11 mouse cellular contexts compared by ENCODE assay signal in the genomic region with DNA sequence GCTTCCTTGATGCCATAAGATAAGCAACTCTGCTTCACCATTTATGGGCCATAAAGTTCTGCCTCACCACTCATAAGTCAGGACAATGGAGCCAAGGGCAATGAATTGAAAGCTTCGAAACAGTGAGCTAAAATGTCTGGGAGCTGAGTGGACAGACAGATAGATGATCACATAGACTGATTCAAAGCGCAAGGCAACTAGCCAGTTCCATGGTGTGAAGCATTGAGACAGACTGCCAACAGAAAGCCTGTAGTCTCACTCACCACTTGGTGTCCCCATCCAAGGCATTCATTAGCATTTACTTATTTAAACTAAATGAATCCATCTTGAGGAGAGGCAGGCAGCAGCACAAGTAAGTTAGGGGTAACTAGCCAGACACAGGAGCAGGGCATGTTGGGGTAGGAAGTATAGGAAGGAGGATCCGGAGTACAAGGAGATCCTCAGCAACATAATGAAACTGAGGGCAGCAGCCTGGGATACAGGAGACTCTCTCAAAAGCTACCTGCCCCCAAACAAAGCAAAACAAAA. TPM values are rescaled to one million over a fixed set of nuclear protein-coding genes. Genes with fewer than 3 reads are reported as not detected.
A peak's percentile ranks its signal among the peaks of the same experiment; 100 is the strongest.
DNase-seq lines count a peak whose midpoint lies in the region; ATAC-seq and TF ChIP-seq lines count a peak whose summit lies in the region.
"Had no signal": no experiment of that assay in that cellular context is flagged by ENCODE, and none has a peak within 500 bp of the region (broad histone marks: within the 10 kb centered on the region; RNA-seq: fewer than 3 reads in every experiment).

No protein-coding gene starts in this region.

- H3K9ac ChIP-seq in limb, embryonic 12.5 days (replicated peaks) = no peak overlapping the region
- H3K9ac ChIP-seq: embryonic facial prominence, embryonic 12.5 days had no signal

- no peak overlapping the region for H3K4me3 ChIP-seq in left cerebral cortex, adult 2 months
- H3K4me3 ChIP-seq in limb, embryonic 12.5 days (replicated peaks) = no peak overlapping the region
- H3K4me3 ChIP-seq: embryonic facial prominence, embryonic 12.5 days had no signal

- ATAC-seq in limb, embryonic 12.5 days (ENCODE audit: insufficient number of reproducible peaks, insufficient read depth, low FRiP score, low TSS enrichment, low read depth) = no peak

- TF ChIP-seq CTCF in left cerebral cortex, adult 2 months (IDR thresholded peaks at IDR 0.05) = no peak

- peak; percentile 2 to 30 for DNase-seq in heart, adult 18-20 months
- DNase-seq in heart, postnatal 25 days (ENCODE audit: low spot score) = no peak
- no peak for DNase-seq in left cerebral cortex, adult 2 months (ENCODE audit: extremely low spot score in 1 of 2, low spot score in 2 of 2)
- DNase-seq in left cerebral cortex, postnatal 36 days (ENCODE audit: low spot score in 2 of 2) = no peak
- DNase-seq in Muller cell, postnatal 12 days (ENCODE audit: inconsistent ontology term) = peak; percentile 20
- no peak for DNase-seq in left cerebral cortex, postnatal 10 days (ENCODE audit: extremely low spot score in 1 of 2, low spot score in 2 of 2)
- DNase-seq in layer of hippocampus, adult 8-10 months (ENCODE audit: low spot score in 2 of 2) = no peak
- DNase-seq: adrenal gland, postnatal 10 days; right cerebral cortex, postnatal 14 days had no signal

- intact Hi-C loops in heart, postnatal 25 days (cut with DNase I) = no loop called here
- intact Hi-C loops in left cerebral cortex, adult 2 months (cut with DNase I) = no loop called here
- intact Hi-C loops in left cerebral cortex, postnatal 36 days (cut with DNase I) = no loop called here
- intact Hi-C loops in left cerebral cortex, postnatal 10 days (cut with DNase I) = no loop called here

- H3K36me3 ChIP-seq in limb, embryonic 12.5 days = peaks cover 40% of the 10 kb centered on the region

- no peaks in the 10 kb centered on the region for H3K27me3 ChIP-seq in limb, embryonic 12.5 days
- H3K27me3 ChIP-seq: embryonic facial prominence, embryonic 12.5 days had no signal

- H3K9me3 ChIP-seq in limb, embryonic 12.5 days = no peaks in the 10 kb centered on the region
- H3K9me3 ChIP-seq: embryonic facial prominence, embryonic 12.5 days had no signal

- 95% methylated on average over 3 of the region's 3 CpGs for WGBS in limb, embryonic 12.5 days

- H3K4me1 ChIP-seq in limb, embryonic 12.5 days (replicated peaks) = peaks cover 58% of the 10 kb centered on the region

- H3K27ac ChIP-seq in left cerebral cortex, adult 2 months = peak overlapping the region; percentile 87
- peak overlapping the region; percentile 89 for H3K27ac ChIP-seq in limb, embryonic 12.5 days

- no peak overlapping the region for H3K4me2 ChIP-seq in limb, embryonic 12.5 days
- H3K4me2 ChIP-seq: embryonic facial prominence, embryonic 12.5 days had no signal

RNA-seq across cellular contexts. Expression of a gene that starts 12.4 kb away (rescaled TPM):
- 100 to 1,000 TPM in 1 of 2 experiments, 10 to 100 TPM in 1; 77.8 to 111 TPM for total RNA-seq in heart, adult 18-20 months (2021)
- total RNA-seq in heart, postnatal 25 days (2021) = 10 to 100 TPM; 58.6 to 59.0 TPM
- 100 to 1,000 TPM; 133 to 135 TPM for total RNA-seq in left cerebral cortex, adult 2 months (2021)
- total RNA-seq in left cerebral cortex, postnatal 36 days (2021) = 100 to 1,000 TPM; 128 to 133 TPM
- 107 and 110 TPM in 2 replicates for polyA plus RNA-seq in limb, embryonic 12.5 days (2016; fragmentation: Nextera tagmentation; extraction: Ambion mirVana)
- total RNA-seq in left cerebral cortex, postnatal 10 days (2021) = 100 to 1,000 TPM; 118 to 123 TPM
- 100 to 1,000 TPM; 124 to 140 (median 132) TPM for total RNA-seq in layer of hippocampus, adult 8-10 months (2022)

RNA-seq across cellular contexts. Expression of a gene that starts 28.6 kb away (rescaled TPM):
- 1 to 10 TPM in 1 of 2 experiments, under 1 TPM in 1; 0.90 to 1.0 TPM for total RNA-seq in heart, adult 18-20 months (2021)
- 1 to 10 TPM; 1.5 to 1.6 TPM for total RNA-seq in heart, postnatal 25 days (2021)
- 1 to 10 TPM; 2.5 to 3.0 TPM for total RNA-seq in left cerebral cortex, adult 2 months (2021)
- 1 to 10 TPM; 3.2 to 3.6 TPM for total RNA-seq in left cerebral cortex, postnatal 36 days (2021)
- 110 and 114 TPM in 2 replicates for polyA plus RNA-seq in limb, embryonic 12.5 days (2016; fragmentation: Nextera tagmentation; extraction: Ambion mirVana)
- 1 to 10 TPM; 4.3 to 5.0 TPM for total RNA-seq in left cerebral cortex, postnatal 10 days (2021)
- 1 to 10 TPM; 1.2 to 2.3 (median 1.7) TPM for total RNA-seq in layer of hippocampus, adult 8-10 months (2022)

Comparison
In these comparisons a context has a peak if more than half of its experiments do, and no peak if none do; other contexts are left out.
1. DNase-seq: peak in heart, adult 18-20 months (2 of 2) and Muller cell, postnatal 12 days (single experiment); none in heart, postnatal 25 days (single experiment), left cerebral cortex, adult 2 months (0 of 2), left cerebral cortex, postnatal 36 days (0 of 2), left cerebral cortex, postnatal 10 days (0 of 2) and layer of hippocampus, adult 8-10 months (0 of 2).